Mouse (Mus musculus): ENCODE measurements around the gene Rtp1.

Gene Rtp1

DNA sequence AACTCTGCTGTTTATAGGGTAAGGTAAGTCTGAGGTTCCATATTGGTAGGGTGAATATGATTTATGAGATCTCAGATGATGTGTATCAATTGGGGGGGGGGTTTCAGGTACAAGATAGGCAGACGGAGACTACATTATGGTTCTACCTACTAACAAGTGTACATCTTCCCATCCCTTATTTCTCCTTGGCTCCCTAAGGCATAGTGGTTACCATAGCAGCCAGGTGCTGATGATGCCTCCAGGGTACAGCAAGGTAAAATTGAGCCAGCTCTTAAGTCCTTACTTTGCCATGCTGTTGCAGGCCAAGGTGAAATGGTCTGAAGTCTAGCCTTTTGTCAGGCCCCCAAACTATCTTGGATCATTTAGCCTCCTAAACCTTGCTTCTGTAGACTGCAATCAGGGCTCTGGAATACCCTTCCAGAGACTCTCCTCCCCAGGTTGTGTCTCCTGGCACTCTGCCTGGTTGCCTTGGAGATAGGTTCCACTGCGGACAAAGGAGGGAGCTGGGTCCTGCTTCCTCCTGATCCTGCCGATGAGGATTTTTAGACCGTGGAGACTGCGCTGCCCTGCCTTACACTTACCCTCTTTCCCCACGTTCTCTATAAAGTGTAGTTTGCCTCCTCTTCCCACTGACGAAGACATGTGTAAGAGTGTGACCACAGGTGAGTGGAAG is at the start of gene Rtp1:
Gene Rtp1, plus strand, starts transcription at position 487 of the 673 bp plus-strand sequence.
- no peak for DNase-seq

DNA sequence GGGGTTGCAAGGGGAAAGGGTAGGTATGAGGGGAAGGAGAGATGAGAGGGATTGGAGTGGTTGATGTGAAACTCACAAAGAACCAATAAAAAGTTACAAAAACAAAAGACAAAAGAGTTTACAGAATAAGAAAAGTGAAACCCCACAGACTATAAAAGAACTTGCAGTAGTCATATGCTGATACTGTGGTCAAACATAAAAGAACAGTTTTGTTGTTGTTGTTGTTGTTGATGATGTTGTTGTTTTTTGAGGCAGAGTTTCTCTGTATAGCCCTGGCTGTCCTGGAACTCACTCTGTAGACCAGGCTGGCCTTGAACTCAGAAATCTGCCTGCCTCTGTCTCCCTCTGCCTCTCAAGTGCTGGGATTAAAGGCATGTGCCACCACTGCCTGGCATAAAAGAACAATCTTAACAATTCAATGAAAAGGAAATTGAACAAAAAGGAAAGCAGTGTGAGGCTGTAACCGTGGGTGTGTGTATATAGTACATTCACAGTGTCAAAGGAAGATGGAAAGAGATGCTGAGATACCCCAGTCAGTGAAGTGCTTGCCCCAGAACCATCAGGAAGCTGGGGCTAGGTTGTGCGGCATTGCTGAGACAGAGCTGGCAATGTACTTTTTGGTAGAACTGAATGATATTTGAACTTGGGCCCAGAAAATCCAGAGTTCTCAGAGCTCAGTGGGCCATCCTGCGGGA is 49.2 kb upstream of the Rtp1 start:
- DNase-seq: no peak

DNA sequence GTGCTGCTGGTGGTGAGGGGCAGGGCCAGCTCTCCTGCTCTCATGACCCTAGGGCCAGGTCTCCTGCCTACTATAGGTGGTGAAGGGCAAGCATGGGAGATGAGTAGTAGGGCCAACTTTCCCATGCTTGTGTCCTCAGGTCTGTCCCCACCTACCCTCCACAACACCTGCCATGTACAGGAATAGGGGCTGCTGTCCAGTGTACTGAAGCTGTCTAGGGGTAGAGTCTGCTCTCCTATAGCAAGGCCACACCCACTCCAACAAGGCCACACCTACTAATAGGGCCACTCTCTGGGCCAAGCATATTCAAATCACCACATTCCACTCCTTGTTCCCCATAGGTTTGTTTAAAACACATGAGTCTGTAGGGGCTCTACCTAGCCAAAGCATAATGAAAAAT is 44.6 kb upstream of the Rtp1 start:
- DNase-seq: no peak

DNA sequence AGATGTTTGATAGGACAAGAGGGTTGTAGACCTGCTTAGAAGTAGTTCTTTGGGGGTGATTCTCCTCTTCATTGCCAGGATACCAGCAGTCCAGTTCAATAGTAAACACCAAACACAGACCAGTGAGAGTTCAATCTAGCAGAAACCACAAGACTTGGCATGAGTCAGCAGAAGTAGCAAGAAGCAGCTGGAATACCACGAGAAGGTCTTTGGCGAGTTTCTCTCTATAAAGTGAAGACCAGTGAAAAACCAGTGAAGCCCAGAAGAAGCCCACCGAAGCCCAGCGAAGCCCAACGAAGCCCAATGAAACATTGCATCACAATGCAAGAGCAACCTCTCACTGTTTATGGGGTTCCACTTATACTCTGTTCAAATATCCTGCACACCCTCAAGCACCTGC is 31.0 kb upstream of the Rtp1 start:
- DNase-seq: no peak

DNA sequence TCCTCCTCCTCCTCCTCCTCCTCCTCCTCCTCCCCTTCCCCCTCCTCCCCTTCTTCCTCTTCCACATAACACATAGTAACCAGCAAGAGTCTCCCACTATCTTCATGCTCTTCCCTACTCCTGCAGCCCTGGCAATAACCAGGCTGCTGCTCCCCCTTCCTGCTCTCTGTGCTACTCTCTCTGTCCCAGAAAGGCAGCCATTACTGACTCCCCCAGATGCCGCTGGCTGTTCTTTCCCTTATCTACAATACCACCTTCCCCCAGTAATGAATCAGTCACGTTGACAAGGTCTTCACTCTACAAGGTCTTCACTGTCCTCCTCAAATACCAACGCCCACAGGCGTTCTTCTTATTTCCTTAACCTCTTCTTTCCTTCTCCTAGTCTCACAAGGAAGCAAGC is 27.5 kb upstream of the Rtp1 start:
- no peak for DNase-seq

DNA sequence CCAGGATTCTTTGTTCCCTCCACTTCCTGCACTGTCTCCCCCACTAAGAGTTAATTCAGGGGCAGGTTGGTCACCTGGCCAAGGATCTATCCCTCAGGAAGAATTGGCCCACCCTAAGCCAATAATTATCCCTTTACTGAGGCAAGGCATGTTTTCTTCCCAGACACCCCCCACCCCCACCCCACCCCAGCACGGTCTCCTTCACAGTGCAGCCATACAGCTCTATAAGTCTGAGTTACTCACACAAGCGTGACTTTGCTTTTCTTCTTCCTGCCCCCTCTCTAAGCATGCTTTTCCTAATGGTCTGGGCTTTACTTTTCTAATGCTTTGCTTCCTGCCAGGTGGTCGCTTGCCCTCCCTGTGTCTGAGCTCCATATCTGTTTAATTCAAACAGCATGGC is 27.0 kb upstream of the Rtp1 start:
- no peak for DNase-seq

DNA sequence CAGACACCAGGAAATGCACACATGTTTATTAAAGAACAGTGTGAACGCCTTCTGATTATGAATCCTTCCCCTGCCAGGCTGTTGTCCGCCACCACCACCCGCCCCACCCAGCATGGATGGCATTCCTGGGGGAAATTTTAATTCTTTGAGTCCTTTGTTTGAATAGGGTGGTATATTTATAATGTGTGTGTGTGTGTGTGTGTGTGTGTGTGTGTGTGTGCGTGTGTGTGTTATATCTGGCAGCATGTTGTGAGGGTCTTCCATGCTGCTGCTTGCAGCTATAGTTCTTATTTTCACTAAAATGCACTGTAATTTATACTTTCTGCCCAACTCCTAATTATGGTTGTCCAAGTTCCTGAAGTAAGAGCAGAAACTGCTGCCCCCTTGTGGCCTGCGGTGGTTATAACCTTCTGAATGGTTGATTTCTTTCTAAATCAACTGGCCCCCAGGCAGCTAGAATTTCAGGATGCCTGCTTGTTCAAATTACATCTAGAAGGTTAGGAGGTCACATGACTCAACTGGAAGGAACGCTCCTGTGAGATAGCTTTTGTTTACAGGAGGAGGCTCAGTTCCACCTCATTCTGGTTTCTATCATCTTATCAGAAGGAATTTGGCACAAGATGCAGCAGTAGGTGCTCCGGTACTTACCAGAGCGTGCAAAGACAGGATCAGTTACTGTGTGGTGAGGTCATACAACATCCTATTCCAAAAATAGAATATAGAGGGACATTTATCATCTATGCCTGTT is 25.8 kb upstream of the Rtp1 start:
- DNase-seq: peak; percentile 50

DNA sequence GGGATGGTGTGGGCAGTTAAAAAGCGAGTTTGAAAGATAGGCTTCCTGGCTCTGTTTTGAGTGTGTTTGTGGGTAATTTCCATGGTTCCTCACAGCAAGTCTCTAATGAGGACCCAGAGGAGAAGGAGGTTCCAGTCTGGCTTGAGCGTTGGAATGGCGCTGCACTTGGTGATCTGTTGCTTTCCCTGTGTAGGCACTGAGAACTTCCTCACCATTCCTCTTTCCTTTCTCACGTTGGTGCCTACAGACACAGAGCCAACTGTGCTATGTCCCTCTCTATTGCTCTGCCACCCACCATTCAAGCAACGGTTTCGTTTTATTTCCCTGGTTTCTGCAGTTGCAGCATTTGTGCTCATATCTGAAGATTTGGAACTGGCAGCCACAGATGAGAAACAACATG is 16.0 kb upstream of the Rtp1 start:
- no peak for DNase-seq

DNA sequence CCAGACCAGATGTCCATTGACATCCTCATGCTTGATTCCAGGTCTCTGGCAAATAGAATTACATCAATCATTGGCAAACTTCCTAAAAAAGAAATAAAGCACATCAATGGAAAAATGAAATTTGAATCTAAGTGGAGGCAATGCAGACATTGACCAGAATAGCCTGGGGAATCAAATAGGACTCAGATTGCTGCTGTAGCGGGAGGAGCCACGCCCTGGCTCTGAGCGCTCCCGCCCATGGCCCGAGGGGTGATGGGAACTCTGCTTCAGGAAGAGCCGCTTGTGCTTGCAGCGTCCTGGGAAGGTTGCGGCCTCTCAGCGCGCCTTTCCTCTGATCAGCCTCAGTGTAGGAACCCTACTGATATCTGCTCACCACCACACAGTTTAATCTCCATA is 12.7 kb upstream of the Rtp1 start:
- DNase-seq: no peak

DNA sequence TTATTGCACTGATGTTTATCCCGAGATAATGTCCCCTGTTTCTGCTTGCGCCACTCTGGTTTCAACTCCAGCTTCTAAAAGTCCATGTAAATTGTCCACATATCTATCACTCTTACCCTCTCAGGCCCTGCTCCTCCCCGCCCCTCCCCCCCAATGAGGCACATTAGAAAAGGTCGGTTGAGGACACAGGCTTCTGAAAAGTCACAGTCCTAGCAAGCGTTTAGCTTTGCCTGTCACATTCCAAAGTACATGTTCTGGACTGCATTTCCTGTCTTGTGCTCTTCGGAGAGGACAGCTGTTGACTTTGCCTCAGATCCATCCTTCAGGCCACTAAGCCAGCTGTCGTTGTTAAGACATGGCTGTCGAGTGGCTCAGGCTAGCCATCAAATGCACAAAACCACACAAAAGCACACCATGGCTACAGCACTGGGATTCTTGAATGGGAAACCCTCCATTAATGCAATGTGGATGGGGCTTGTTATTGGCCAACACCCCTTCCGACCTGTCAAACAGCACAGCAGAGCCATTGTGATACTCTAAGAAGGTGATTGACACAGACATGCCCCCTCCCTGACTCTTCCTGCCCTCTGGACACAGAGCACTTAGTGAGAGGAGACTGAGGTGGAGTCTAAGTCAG is 12.2 kb upstream of the Rtp1 start:
- DNase-seq: no peak

DNA sequence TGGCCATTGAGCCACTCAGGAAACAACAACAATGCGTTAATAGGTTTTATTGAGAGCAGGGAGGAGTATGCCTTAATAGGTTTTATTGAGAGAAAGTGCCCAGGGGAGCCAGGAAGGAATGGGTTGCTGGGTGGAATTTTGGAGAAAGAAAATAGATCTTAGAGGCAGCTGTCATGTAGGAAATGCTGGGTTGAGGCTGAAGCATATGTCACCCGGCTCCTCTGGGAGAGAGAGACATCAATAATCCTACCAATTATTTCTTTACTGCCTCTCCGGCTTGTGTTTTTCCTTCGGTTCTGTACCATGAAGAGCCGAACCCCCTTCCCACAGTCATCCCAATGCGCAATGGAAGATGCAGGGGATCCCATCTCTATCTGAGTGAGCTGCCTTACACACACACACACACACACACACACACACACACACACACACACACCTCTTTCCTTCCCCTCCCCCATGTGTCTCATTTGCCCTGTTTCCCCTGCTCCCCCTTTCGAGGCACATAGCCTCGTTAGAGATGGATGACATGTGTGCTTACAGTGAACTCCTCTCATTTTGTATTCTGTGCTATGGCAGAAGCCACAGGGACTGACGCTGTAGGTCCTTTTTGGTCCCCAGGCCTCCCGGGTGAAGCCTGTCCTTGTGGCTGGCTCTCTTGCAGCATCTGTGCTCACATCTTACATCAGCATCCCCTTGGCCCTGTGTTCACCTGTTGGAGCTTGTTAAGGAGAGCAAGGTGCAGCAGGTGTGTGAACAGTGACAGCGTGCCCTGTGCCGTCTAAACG is 11.3 kb upstream of the Rtp1 start:
- DNase-seq: no peak

DNA sequence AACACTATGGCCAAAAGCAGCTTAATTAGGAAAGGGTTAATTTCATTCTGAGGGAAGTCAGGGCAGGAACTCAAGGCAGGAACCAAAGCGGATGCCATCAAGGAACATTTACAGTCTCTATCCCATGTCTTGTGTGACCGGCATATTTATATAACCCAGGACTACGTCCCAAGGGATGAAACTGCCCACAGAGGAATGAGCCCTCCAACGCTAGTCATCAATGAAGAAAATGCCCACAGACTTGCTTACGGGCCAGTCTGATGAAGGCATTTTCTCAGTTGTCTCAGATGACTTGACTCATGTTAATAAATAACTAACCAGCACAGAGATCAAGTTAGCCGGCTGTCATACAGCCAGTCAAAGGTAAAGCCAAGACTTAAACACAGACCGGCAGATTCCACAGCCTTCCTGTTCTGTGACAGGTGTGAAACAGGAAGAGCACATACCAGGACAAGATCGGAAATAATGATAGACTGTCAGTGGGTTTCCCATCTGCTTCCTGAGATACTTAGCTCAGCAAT is 9.3 kb upstream of the Rtp1 start:
- DNase-seq: no peak

DNA sequence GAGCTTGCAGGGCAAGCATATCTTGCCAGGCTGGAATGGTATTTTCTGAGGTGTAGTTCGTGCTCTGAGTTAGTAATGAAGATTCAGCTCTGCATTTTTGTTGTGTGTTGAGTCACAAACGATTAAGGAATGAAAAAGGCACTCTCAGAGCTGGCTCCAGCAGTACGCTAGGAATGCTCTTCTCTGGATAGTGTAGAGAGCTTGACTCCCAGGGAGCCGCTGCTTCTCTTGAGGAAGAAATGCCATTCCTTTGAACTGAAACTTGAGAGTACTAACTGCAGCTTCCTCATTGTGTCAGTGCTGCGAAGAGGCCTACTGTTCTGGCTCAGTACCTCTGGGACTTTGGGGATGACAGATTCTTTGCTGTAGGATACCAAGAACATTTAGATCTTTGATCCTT is 5.1 kb upstream of the Rtp1 start:
- no peak for DNase-seq

DNA sequence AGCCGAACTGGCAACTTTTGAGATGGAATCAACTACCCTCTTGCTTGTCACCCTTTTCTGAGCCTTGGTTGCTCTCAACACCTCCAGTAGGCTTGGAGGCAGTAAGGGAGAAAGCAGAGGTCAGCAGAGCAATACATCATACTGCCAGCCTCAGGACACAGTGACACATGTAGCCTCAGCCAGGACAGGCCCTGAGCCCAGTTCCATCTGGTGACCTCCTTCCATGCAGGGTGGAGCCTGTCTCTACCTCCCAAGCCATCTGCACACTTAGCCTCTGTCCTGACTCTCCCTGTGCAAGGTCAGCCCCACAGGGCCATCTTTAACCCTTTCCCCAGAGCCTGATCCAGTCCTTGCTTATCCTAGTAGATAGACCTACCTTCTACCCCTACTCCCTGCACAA is 1.2 kb upstream of the Rtp1 start:
- DNase-seq: no peak

DNA sequence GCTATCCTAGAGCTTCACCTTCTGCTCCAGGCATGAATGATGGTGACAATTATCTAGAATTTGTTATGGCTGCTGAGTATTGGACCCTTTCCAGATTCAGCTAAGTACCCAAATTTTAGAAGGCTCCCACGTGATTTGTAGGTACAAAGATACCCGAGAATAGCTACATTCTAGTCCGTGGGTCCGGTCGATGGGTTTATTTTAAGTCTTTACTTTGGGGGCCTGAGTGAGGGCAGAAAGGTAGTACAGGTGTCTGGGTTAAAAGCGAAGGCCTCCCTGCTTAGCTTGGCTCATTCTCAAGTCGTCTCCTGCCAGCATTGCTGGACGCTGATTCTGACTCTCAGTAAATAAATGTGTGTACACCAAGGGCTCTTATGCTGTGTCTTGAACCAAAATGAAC is 1.1 kb downstream of the Rtp1 start:
- DNase-seq: no peak

DNA sequence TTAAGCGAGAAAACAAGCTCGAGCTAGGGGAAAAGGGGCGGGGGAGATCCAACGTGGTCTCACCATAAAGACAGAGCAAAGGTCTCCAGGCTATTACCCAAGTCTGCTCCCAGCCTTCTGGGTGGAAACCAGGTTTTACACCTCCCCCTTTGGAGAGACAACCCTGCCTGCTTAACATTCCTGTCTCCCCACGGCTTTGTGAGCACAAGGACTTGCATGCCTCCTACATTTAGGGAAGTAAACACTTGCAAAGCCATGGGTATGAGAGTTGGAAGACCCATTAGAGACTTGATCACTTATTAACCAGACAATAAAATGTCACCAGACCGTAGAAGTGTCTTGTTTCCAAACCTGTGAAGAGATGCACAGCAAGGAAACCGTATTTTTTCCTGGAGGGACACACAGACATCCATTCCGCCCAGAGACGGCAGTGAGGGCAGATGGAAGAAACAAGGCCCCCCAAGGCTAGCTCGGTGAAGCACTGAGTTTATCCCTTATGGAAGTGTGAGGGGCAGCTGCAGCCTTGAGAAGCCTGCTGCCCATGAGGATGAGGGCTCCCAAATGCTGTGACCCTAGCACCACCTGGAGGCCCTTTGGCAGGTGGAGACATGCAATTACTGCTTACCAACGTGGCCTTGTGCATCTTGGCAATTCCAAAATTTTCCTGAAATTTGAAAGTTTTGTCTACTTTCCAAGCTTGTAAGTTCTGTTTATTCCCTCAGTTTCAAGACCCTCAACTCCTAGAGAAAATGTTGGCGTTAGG is 8.7 kb downstream of the Rtp1 start:
- no peak for DNase-seq

DNA sequence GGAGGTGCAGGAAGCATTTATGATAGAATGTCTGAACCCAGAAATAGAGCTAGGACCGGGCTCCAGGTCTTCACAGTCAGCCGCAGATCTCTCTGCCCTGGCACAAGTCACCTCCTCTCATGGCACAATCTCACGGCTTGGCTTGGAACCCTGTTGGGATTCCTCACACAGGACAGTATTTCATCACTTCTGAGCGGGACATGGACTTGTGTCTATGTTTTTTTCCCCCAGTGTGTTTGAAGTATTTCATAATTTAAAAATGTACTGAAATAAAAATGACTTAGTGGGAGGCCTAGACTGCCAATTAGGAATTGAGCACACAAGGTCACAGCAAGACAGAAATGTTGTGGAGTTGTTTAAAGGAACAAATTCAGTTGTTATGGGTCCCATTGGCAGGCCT is 15.3 kb downstream of the Rtp1 start:
- DNase-seq: no peak

DNA sequence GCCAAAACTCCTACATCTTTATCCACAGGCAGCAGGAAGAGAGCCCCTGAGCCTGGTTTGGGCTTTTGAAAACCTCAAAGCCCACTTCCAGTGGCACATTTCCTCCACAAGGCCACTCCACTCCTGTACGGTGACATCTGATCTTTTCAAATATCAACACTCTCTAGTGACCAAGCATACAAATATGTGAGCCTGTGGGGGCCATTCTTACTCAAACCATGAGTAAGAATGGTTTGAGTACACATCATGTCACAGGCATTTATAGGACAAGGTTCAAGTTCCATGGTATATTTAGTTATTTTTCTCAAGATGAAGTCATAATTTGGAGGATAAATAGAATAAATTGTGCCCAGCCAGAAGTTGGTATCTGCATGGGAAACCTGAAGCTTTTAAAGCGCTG is 21.0 kb downstream of the Rtp1 start:
- no peak for DNase-seq

DNA sequence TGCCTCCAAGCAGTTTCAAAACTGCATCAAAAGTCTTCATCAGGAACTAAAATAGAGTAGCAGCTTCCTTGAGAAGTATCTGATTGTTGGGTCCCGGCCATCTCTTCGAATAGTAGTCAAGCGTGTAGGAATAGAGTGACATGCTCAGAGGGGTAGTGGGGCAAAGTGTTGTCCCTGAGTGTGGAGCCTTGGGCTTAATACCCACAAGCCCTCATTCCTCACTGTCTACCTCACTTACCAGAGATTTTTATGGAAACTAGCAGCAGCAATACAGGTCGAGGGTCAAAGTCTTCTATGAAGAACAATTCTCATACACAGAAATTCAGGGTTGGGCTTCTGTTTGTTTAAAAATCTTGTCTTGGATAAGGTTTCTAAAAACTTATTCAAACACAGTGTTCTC is 21.9 kb downstream of the Rtp1 start:
- DNase-seq: no peak

DNA sequence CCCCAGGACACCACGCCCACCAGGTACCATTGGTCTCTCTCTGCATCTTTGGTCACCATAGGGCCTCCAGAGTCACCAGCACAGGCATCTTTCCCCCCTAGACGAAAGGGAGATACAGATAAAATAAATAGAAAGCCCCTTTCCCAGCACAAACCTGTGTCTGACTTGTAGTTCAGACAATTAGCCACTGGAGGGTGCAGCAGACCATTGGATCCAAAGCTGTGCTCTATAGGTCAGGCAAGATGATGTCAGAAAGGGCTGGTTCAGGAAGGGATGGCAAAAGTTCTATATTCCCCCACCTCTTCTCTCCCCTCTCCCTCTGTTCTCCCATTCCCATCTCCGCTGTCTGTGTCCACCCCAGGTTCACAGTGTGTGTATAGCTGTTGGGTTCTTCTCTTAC is 23.5 kb downstream of the Rtp1 start:
- DNase-seq: peak; percentile 38

DNA sequence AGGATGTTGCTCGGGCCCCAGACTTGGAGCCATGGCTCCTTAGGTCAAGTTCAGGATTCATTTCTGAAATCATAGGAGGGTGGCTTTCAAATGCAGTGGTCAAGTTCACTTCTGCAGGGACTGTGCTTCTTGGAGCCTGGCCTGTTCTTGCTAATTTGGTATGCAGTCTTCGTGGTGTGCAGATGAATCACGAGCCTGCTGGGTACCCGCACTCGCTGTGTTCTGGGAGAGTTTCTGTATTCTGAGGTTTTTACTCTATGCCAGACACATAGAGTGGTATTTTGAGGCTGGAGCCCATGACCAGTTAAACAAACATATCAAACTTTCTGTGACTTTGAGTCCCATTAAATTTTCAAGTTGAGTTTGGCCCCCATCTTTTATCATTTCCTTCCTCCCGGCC is 25.4 kb downstream of the Rtp1 start:
- DNase-seq: peak; percentile 13

DNA sequence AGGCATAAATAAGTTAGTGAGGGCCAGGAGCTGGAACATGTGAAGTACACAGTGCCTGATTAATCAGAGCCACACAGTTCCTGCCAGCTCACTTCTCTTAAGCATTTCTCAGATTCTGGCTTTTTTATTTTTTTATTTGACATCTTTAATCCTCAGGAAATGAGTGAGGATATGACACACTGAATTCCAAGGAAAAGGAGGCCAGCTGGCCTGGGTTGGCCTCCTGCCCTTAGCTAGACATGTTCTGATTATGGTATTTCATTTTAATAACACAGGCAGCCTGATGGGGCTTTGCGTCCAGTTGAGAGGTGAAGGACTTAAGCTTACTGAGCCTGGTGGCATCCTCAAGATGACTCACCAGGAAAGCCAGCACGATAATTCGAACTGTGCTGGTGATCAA is 27.6 kb downstream of the Rtp1 start:
- no peak for DNase-seq
